Mouse (Mus musculus): ENCODE measurements around the gene Siglech.

DNA sequence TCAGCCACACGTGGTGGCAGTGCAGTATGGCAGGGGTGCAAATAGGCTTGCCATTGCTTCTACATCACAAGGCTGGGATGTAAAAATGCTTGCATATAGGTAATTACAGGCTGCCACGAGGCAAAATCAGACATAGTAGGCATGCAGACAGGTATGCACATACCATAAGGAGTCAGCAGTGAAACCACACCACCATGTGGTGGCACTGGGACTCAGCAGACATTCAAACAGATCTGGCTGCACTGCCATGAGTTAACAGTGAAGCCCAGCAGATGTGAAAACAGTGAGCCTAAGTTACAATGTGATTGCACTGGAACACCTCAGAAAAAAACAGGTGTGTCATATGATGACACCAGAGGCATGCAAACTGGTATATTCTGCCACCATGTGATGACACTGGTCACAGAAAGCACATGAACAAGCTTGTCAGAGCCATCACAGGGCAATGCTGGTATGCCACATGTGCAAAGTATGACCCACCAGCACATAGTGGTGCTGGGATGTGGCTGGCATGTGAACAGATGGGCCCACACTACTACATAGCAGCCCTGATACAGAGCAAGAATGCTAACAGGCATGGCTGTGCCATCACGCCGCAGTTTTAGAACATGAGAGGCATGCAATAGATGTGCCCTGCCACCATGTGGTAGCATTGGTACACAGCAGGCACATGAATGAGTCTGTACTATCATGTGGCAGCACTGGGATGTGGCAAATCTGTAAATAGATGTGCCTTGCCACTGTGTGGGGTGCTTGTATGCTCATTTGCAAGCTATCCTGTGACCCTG is 30.7 kb upstream of the Siglech start:
- TF ChIP-seq CTCF (IDR thresholded peaks at IDR 0.05; ENCODE audit: low read depth): peak; percentile 57
- no peak for TF ChIP-seq EP300 (IDR thresholded peaks at IDR 0.05; ENCODE audit: low read depth)

Data from liver, embryonic 14.5 days (tissue).